Mouse (Mus musculus) cerebellum, adult 9-10 months (tissue): Measurements from ENCODE around the gene Rngtt.

ENCODE experiments used
- DNase-seq: peaks from one replicate; pipeline ENCODE4 v3.0.0; 2022

Gene Rngtt

GRCm38 (mm10) chr4:33524481-33525141 lies 214.5 kb downstream of the Rngtt start:
- peak; percentile 98 for DNase-seq

- peak; percentile 37 for DNase-seq
Observed at GRCm38 (mm10) chr4:33525272-33525671, 215.2 kb downstream of the Rngtt start.

GRCm38 (mm10) chr4:33526092-33526491 lies 216.0 kb downstream of the Rngtt start:
- DNase-seq = no peak

GRCm38 (mm10) chr4:33526675-33527074 lies 216.6 kb downstream of the Rngtt start:
- DNase-seq = no peak

GRCm38 (mm10) chr4:33532596-33532995 lies 222.5 kb downstream of the Rngtt start:
- DNase-seq = no peak

GRCm38 (mm10) chr4:33544755-33545576 lies 234.9 kb downstream of the Rngtt start:
- no peak for DNase-seq

GRCm38 (mm10) chr4:33545577-33545879 lies 235.4 kb downstream of the Rngtt start:
- no peak for DNase-seq

- no peak for DNase-seq
Observed at GRCm38 (mm10) chr4:33546278-33546677, 236.2 kb downstream of the Rngtt start.

- no peak for DNase-seq
Observed at GRCm38 (mm10) chr4:33547315-33547929, 237.3 kb downstream of the Rngtt start.

GRCm38 (mm10) chr4:33549606-33550005 lies 239.5 kb downstream of the Rngtt start:
- no peak for DNase-seq
